Mouse (Mus musculus) stomach, embryonic 14.5 days (tissue): ENCODE results near the gene Dnmt3l. TPM values are rescaled to one million over a fixed set of nuclear protein-coding genes. Genes with fewer than 3 reads are reported as not detected.
"Not testable (repeated sequence)": the region's sequence is repeated elsewhere in the genome, so short reads cannot be mapped to it uniquely, and the experiment has no call there.

Experiments
- ATAC-seq: fragments of 200-750 bp; cut with Nextera tagmentation; 2 replicates; pipeline ENCODE4 v1.8.0; 2017; ENCODE audit warnings: low read depth, moderate TSS enrichment; ENCODE audit not compliant: insufficient number of reproducible peaks, insufficient read depth, low FRiP score
- H3K27ac ChIP-seq: fragments of 300-500 bp; sonication (generic); 2 replicates; pipeline ENCODE4 v1.5.1; 2014; ENCODE audit warnings: mild to moderate bottlenecking, low read length, moderate library complexity, mixed read lengths
- H3K27me3 ChIP-seq: fragments of 300-500 bp; sonication (generic); 2 replicates; pipeline ENCODE4 v1.6.1; 2014; ENCODE audit warnings: low read length, control low read depth, mixed read lengths; ENCODE audit not compliant: control insufficient read depth, insufficient read depth
- H3K36me3 ChIP-seq: fragments of 300-500 bp; sonication (generic); 2 replicates; pipeline ENCODE4 v1.6.1; 2014; ENCODE audit warnings: mild to moderate bottlenecking, control low read depth, low read length, moderate library complexity, mixed read lengths; ENCODE audit not compliant: control insufficient read depth, insufficient read depth
- H3K4me1 ChIP-seq: fragments of 300-500 bp; sonication (generic); 2 replicates; pipeline ENCODE4 v1.6.1; 2014; ENCODE audit warnings: low read length, control low read depth, mixed read lengths; ENCODE audit not compliant: control insufficient read depth, insufficient read depth
- H3K4me2 ChIP-seq: fragments of 300-500 bp; sonication (generic); replicated peaks from 2 replicates; pipeline ENCODE4 v1.6.1; 2014; ENCODE audit warnings: low read depth, low read length, control low read depth
- H3K4me3 ChIP-seq: fragments of 300-500 bp; sonication (generic); 2 replicates; pipeline ENCODE4 v1.5.1; 2014; ENCODE audit warnings: low read depth, low read length, control low read depth
- H3K9ac ChIP-seq: fragments of 300-500 bp; sonication (generic); replicated peaks from 2 replicates; pipeline ENCODE4 v1.6.1; 2014; ENCODE audit warnings: low read depth, mild to moderate bottlenecking, control low read depth, low read length, moderate library complexity, mixed read lengths
- H3K9me3 ChIP-seq: fragments of 300-500 bp; sonication (generic); 2 replicates; pipeline ENCODE4 v1.6.1; 2016; ENCODE audit warnings: low read depth, low read length, control low read depth; ENCODE audit not compliant: control insufficient read depth
- WGBS: fragments of 180-500 bp; shearing (Covaris S2); extraction: QIAGEN DNeasy Blood & Tissue Kit; methylation state at CpG from one replicate; pipeline ENCODE4 v1.1.7; 2014; 5-methylcytosine and 5-hydroxymethylcytosine counted together
- polyA plus RNA-seq: library from polyadenylated mRNA; unstranded; fragments of >200 nt; fragmentation: Nextera tagmentation; extraction: Ambion mirVana; gene quantifications from 2 replicates; pipeline ENCODE4 v1.2.1, GENCODE M21; 2014

The Dnmt3l gene
- polyA plus RNA-seq, 1 experiment from 2014 or later = 0.71 TPM

- peaks cover 21% of the 10 kb centered on the region for H3K4me1 ChIP-seq
- 73% methylated on average over 3 of the region's 3 CpGs for WGBS
- H3K27ac ChIP-seq = peak overlapping the region; percentile 98; the same call in 1 of the 2 replicates
- ATAC-seq = no peak
- H3K9me3 ChIP-seq = no peaks in the 10 kb centered on the region
- H3K9ac ChIP-seq = peak overlapping the region; percentile 72
- H3K36me3 ChIP-seq = peaks cover 19% of the 10 kb centered on the region; the same call in 1 of the 2 replicates
- H3K4me2 ChIP-seq = peak overlapping the region; percentile 92
- H3K4me3 ChIP-seq = peak overlapping the region; percentile 74
- H3K27me3 ChIP-seq = no peaks in the 10 kb centered on the region
Observed at GRCm38 (mm10) chr10:78008169-78008568, 33.6 kb upstream of the Dnmt3l start.

GRCm38 (mm10) chr10:78009184-78009944 is 32.4 kb upstream of the Dnmt3l start:
- WGBS = 1% methylated on average over 57 of the region's 59 CpGs

GRCm38 (mm10) chr10:78009945-78010293 is 31.8 kb upstream of the Dnmt3l start, which contains the start of gene Pfkl:
TSS of gene Pfkl (minus strand) at chr10:78010083.
- H3K36me3 ChIP-seq = peaks cover 8% of the 10 kb centered on the region; the same call in 1 of the 2 replicates
- peak within 1 kb of the TSS; percentile 92 for H3K4me2 ChIP-seq
- H3K9me3 ChIP-seq = no peaks in the 10 kb centered on the region; the same call in 1 of the 2 replicates
- WGBS = 0% methylated on average over 9 of the region's 9 CpGs
- H3K4me1 ChIP-seq = peaks cover 21% of the 10 kb centered on the region
- H3K9ac ChIP-seq = peak within 1 kb of the TSS; percentile 72
- peak within 1 kb of the TSS; percentile 74 for H3K4me3 ChIP-seq
- peak within 1 kb of the TSS; percentile 98 for H3K27ac ChIP-seq
- ATAC-seq = no peak
- no peaks in the 10 kb centered on the region for H3K27me3 ChIP-seq

More at GRCm38 (mm10) chr10:78009184-78009944, 32.4 kb upstream of the Dnmt3l start:
- peak; percentile 95 for ATAC-seq
- no peaks in the 10 kb centered on the region for H3K27me3 ChIP-seq
- no peaks in the 10 kb centered on the region for H3K9me3 ChIP-seq
- H3K4me2 ChIP-seq = peak overlapping the region; percentile 92
- peaks cover 12% of the 10 kb centered on the region; the same call in 1 of the 2 replicates for H3K36me3 ChIP-seq
- peaks cover 21% of the 10 kb centered on the region for H3K4me1 ChIP-seq
- peak overlapping the region; percentile 98 for H3K27ac ChIP-seq
- H3K9ac ChIP-seq = peak overlapping the region; percentile 72
- peak overlapping the region; percentile 74 for H3K4me3 ChIP-seq

DNA sequence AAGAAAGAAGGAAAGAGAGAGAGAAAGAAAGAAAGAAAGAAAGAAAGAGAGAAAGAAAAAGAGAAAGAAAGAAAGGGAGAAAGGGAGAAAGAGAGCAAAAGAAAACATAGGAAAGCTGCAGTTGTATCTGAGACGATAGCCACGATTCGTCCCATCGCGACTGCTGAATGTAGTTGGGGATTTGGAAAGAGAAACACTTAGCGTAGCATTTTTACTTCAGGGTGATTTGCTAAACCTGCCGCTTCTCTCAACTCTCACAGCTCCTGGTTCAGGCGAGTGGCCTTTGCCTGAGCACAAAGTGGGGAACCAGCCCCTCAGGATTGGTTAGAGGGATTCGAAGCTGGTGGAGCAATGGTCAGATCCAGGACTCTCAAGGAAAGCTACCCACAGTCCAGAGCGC is 31.4 kb upstream of the Dnmt3l start:
- H3K9ac ChIP-seq = no peak overlapping the region
- H3K4me1 ChIP-seq = peaks cover 21% of the 10 kb centered on the region
- H3K4me2 ChIP-seq = peak overlapping the region; percentile 92
- H3K9me3 ChIP-seq = no peaks in the 10 kb centered on the region; the same call in 1 of the 2 replicates
- H3K27me3 ChIP-seq = no peaks in the 10 kb centered on the region
- no peak overlapping the region for H3K4me3 ChIP-seq
- no peak for ATAC-seq
- 13% methylated on average over 10 of the region's 10 CpGs for WGBS
- H3K36me3 ChIP-seq = peaks cover 4% of the 10 kb centered on the region; the same call in 1 of the 2 replicates
- no peak overlapping the region for H3K27ac ChIP-seq

DNA sequence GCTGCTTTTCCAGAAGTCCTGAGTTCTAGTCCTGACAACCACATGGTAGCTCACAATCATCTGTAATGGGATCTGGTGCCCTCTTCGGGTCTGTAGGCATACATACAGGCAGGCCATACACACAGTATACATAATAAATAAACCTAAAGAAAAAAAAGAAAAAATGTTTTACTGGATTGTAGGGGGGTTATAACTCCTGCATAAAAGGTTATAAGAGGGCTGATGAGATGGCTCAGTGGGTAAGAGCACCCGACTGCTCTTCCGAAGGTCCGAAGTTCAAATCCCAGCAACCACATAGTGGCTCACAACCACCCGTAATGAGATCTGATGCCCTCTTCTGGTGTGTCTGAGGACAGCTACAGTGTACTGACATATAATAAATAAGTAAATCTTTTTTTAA is 30.6 kb upstream of the Dnmt3l start:
- peaks cover 19% of the 10 kb centered on the region for H3K4me1 ChIP-seq
- H3K4me2 ChIP-seq, H3K9me3 ChIP-seq, H3K9ac ChIP-seq, H3K27ac ChIP-seq, ATAC-seq, H3K27me3 ChIP-seq, H3K36me3 ChIP-seq, H3K4me3 ChIP-seq: not testable (repeated sequence)
- WGBS = 88% methylated on average over 5 of the region's 5 CpGs

DNA sequence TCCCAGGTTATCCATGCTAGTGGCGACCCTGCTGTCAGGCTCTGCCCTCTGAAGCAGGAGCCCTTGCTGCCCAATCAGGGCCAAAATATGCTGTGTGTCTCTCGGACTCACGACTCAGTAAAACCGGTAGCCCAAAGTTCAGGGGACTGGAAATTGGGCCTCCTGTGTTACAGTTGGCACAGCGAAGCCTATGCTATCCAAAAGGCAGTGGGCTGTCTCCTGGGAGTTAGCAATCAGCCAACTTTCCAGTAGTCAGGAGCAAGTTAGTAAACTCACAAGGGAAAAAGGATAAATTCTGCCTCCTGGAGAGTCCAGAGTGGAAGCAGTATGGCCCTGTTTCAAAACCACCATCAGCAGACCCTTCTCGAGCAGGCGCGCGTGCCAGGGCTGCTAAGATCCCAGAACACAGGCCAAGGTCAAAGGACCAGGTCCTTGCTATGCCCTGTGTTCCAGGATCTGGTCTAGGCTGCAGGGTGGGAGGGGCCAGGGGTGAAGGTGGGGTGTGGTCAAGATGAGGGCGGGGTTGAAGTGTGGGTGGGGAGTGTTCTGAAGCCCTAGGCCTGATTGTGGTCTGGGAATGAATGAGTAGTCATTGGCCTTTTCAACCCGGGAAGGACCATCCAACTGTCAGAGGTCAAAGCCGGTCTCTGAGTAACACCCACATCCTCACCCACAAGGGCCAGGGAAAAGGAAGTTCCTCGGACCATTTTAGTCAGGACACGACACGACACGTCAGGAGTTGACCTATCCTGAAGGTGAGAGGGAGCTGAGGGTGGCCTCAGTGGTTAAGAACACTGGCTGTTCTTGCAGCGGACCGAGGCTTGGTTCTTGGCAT is 28.9 kb upstream of the Dnmt3l start:
- no peak overlapping the region for H3K9ac ChIP-seq
- WGBS = 92% methylated on average over 18 of the region's 18 CpGs
- peaks cover 11% of the 10 kb centered on the region; the same call in 1 of the 2 replicates for H3K4me1 ChIP-seq
- no peak overlapping the region for H3K27ac ChIP-seq
- H3K4me2 ChIP-seq = no peak overlapping the region
- no peak for ATAC-seq
- H3K36me3 ChIP-seq = no peaks in the 10 kb centered on the region
- no peaks in the 10 kb centered on the region for H3K27me3 ChIP-seq
- no peak overlapping the region for H3K4me3 ChIP-seq
- H3K9me3 ChIP-seq = no peaks in the 10 kb centered on the region; the same call in 1 of the 2 replicates

GRCm38 (mm10) chr10:78015489-78015888 is 26.3 kb upstream of the Dnmt3l start:
- Histone ChIP-seq H3K4me3 (no peak overlapping the region), H3K27me3 (no peaks in the 10 kb centered on the region), H3K4me1 (no peaks in the 10 kb centered on the region), H3K27ac (no peak overlapping the region), H3K4me2 (no peak overlapping the region), H3K36me3 (no peaks in the 10 kb centered on the region), H3K9me3 (no peaks in the 10 kb centered on the region; the same call in 1 of the 2 replicates), H3K9ac (no peak overlapping the region)
- WGBS = 85% methylated on average over 1 of the region's 1 CpGs
- ATAC-seq = no peak

- H3K4me3 ChIP-seq = no peak overlapping the region
- 50% methylated on average over 5 of the region's 5 CpGs for WGBS
- H3K9me3 ChIP-seq = no peaks in the 10 kb centered on the region; the same call in 1 of the 2 replicates
Observed at GRCm38 (mm10) chr10:78016366-78016765, 25.4 kb upstream of the Dnmt3l start.

More at GRCm38 (mm10) chr10:78016366-78016765, 25.4 kb upstream of the Dnmt3l start:
- Histone ChIP-seq H3K4me2 (no peak overlapping the region), H3K27me3 (no peaks in the 10 kb centered on the region), H3K9ac (no peak overlapping the region), H3K4me1 (no peaks in the 10 kb centered on the region), H3K36me3 (no peaks in the 10 kb centered on the region), H3K27ac (no peak overlapping the region)
- no peak for ATAC-seq
